Mouse (Mus musculus): ENCODE results near the gene Tmem115.

DNA sequence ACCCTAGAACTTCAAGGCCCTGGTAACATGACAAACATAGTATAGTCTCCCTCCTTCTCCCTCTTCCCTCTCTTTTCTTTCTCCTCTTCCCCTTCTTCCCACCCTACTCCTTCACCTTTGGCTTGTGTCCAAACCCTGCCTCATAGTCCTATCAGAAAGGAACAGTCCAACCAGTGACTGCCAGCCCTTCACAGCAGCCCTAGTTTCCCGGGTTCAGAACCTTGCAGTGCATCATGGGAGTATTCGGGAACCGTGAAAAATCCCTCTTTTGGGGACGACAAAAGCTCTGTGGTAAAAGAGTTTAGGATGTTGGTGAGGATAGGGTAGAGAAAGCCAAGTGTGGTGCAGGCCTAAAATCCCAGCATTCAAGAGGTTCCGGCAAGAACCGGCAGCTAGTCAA is 13.4 kb upstream of the Tmem115 start:
- TF ChIP-seq CTCF (IDR thresholded peaks at IDR 0.05; ENCODE audit: low read depth) = no peak
- TF ChIP-seq EP300 (optimal IDR thresholded peaks at IDR 0.05) = no peak
